Mouse (Mus musculus): ENCODE measurements around the gene Ripk4. TPM values are rescaled to one million over a fixed set of nuclear protein-coding genes. Genes with fewer than 3 reads are reported as not detected.

The Ripk4 gene
- polyA plus RNA-seq, 1 experiment: 12.8 TPM

- TF ChIP-seq CTCF (conservative IDR thresholded peaks at IDR 0.05; ENCODE audit: insufficient read depth, insufficient read length, low read depth, low read length): no peak
- no peak for TF ChIP-seq POLR2A (IDR thresholded peaks at IDR 0.05; ENCODE audit: low read depth, low read length)
- Histone ChIP-seq H3K27me3 (replicated peaks; ENCODE audit: control insufficient read depth, insufficient read depth, low read length) (no peaks in the 10 kb centered on the region), H3K36me3 (ENCODE audit: control insufficient read depth, insufficient read depth, low read length) (no peaks in the 10 kb centered on the region), H3K4me1 (ENCODE audit: control insufficient read depth, insufficient read depth, low read length) (no peaks in the 10 kb centered on the region), H3K4me3 (ENCODE audit: insufficient read depth, low read depth, low read length) (no peak overlapping the region), H3K27ac (ENCODE audit: insufficient read depth, low read depth, low read length) (no peak overlapping the region)
- DNase-seq: no peak
- 87% methylated on average over 2 of the region's 2 CpGs for WGBS
Observed at GRCm38 (mm10) chr16:97736562-97736961, 27.0 kb downstream of the Ripk4 start.

GRCm38 (mm10) chr16:97734760-97735322, 28.7 kb downstream of the Ripk4 start:
- 62% methylated on average over 9 of the region's 9 CpGs for WGBS
- Histone ChIP-seq H3K4me1 (ENCODE audit: control insufficient read depth, insufficient read depth, low read length) (no peaks in the 10 kb centered on the region), H3K36me3 (ENCODE audit: control insufficient read depth, insufficient read depth, low read length) (no peaks in the 10 kb centered on the region), H3K27me3 (replicated peaks; ENCODE audit: control insufficient read depth, insufficient read depth, low read length) (no peaks in the 10 kb centered on the region), H3K27ac (ENCODE audit: insufficient read depth, low read depth, low read length) (no peak overlapping the region), H3K4me3 (ENCODE audit: insufficient read depth, low read depth, low read length) (no peak overlapping the region)
- DNase-seq: no peak
- TF ChIP-seq POLR2A (IDR thresholded peaks at IDR 0.05; ENCODE audit: low read depth, low read length) (no peak), CTCF (conservative IDR thresholded peaks at IDR 0.05; ENCODE audit: insufficient read depth, insufficient read length, low read depth, low read length) (no peak)

- DNase-seq: no peak
- Histone ChIP-seq H3K27me3 (replicated peaks; ENCODE audit: control insufficient read depth, insufficient read depth, low read length) (no peaks in the 10 kb centered on the region), H3K4me1 (ENCODE audit: control insufficient read depth, insufficient read depth, low read length) (no peaks in the 10 kb centered on the region), H3K27ac (ENCODE audit: insufficient read depth, low read depth, low read length) (no peak overlapping the region), H3K4me3 (ENCODE audit: insufficient read depth, low read depth, low read length) (no peak overlapping the region), H3K36me3 (ENCODE audit: control insufficient read depth, insufficient read depth, low read length) (no peaks in the 10 kb centered on the region)
- TF ChIP-seq CTCF (conservative IDR thresholded peaks at IDR 0.05; ENCODE audit: insufficient read depth, insufficient read length, low read depth, low read length) (no peak), POLR2A (IDR thresholded peaks at IDR 0.05; ENCODE audit: low read depth, low read length) (no peak)
- 58% methylated on average over 2 of the region's 2 CpGs for WGBS
Observed at GRCm38 (mm10) chr16:97733599-97733998, 30.0 kb downstream of the Ripk4 start.

GRCm38 (mm10) chr16:97730321-97730720, 33.3 kb downstream of the Ripk4 start:
- Histone ChIP-seq H3K4me3 (ENCODE audit: insufficient read depth, low read depth, low read length) (no peak overlapping the region), H3K27me3 (replicated peaks; ENCODE audit: control insufficient read depth, insufficient read depth, low read length) (no peaks in the 10 kb centered on the region), H3K36me3 (ENCODE audit: control insufficient read depth, insufficient read depth, low read length) (no peaks in the 10 kb centered on the region), H3K4me1 (ENCODE audit: control insufficient read depth, insufficient read depth, low read length) (0 out of 2 replicates have a peak, but pooled peaks cover 4% of the 10 kb centered on the region), H3K27ac (ENCODE audit: insufficient read depth, low read depth, low read length) (no peak overlapping the region)
- TF ChIP-seq CTCF (conservative IDR thresholded peaks at IDR 0.05; ENCODE audit: insufficient read depth, insufficient read length, low read depth, low read length): no peak
- no peak for TF ChIP-seq POLR2A (IDR thresholded peaks at IDR 0.05; ENCODE audit: low read depth, low read length)
- no peak for DNase-seq
- 91% methylated on average over 1 of the region's 1 CpGs for WGBS

- 56% methylated on average over 3 of the region's 3 CpGs for whole genome bisulfite sequencing
- peak; percentile 57 for DNase-seq
- Histone ChIP-seq H3K36me3 (ENCODE audit: control insufficient read depth, insufficient read depth, low read length) (no peaks in the 10 kb centered on the region), H3K27me3 (replicated peaks; ENCODE audit: control insufficient read depth, insufficient read depth, low read length) (no peaks in the 10 kb centered on the region), H3K4me3 (ENCODE audit: insufficient read depth, low read depth, low read length) (no peak overlapping the region), H3K4me1 (ENCODE audit: control insufficient read depth, insufficient read depth, low read length) (0 out of 2 replicates have a peak, but pooled peaks cover 4% of the 10 kb centered on the region), H3K27ac (ENCODE audit: insufficient read depth, low read depth, low read length) (no peak overlapping the region)
- TF ChIP-seq CTCF (conservative IDR thresholded peaks at IDR 0.05; ENCODE audit: insufficient read depth, insufficient read length, low read depth, low read length): no peak; the same call in 1 of the 2 replicates
- no peak for TF ChIP-seq POLR2A (IDR thresholded peaks at IDR 0.05; ENCODE audit: low read depth, low read length)
Observed at GRCm38 (mm10) chr16:97726436-97726835, 37.2 kb downstream of the Ripk4 start.

- H3K27ac ChIP-seq (ENCODE audit: insufficient read depth, low read depth, low read length): no peak overlapping the region
- DNase-seq: no peak
- no peak overlapping the region for H3K4me3 ChIP-seq (ENCODE audit: insufficient read depth, low read depth, low read length)
- H3K36me3 ChIP-seq (ENCODE audit: control insufficient read depth, insufficient read depth, low read length): no peaks in the 10 kb centered on the region
- H3K27me3 ChIP-seq (replicated peaks; ENCODE audit: control insufficient read depth, insufficient read depth, low read length): no peaks in the 10 kb centered on the region; the same call in 1 of the 2 replicates
- H3K4me1 ChIP-seq (ENCODE audit: control insufficient read depth, insufficient read depth, low read length): no peaks in the 10 kb centered on the region
- no peak for TF ChIP-seq POLR2A (IDR thresholded peaks at IDR 0.05; ENCODE audit: low read depth, low read length)
- TF ChIP-seq CTCF (conservative IDR thresholded peaks at IDR 0.05; ENCODE audit: insufficient read depth, insufficient read length, low read depth, low read length): no peak
- 90% methylated on average over 1 of the region's 1 CpGs for WGBS
Observed at GRCm38 (mm10) chr16:97720093-97720492, 43.5 kb downstream of the Ripk4 start.

- no peaks in the 10 kb centered on the region for H3K36me3 ChIP-seq (ENCODE audit: control insufficient read depth, insufficient read depth, low read length)
- no peak overlapping the region for H3K27ac ChIP-seq (ENCODE audit: insufficient read depth, low read depth, low read length)
- TF ChIP-seq POLR2A (IDR thresholded peaks at IDR 0.05; ENCODE audit: low read depth, low read length) (no peak), CTCF (conservative IDR thresholded peaks at IDR 0.05; ENCODE audit: insufficient read depth, insufficient read length, low read depth, low read length) (no peak)
- no peak for DNase-seq
- no peak overlapping the region for H3K4me3 ChIP-seq (ENCODE audit: insufficient read depth, low read depth, low read length)
- no peaks in the 10 kb centered on the region; the same call in 1 of the 2 replicates for H3K27me3 ChIP-seq (replicated peaks; ENCODE audit: control insufficient read depth, insufficient read depth, low read length)
- H3K4me1 ChIP-seq (ENCODE audit: control insufficient read depth, insufficient read depth, low read length): no peaks in the 10 kb centered on the region
Observed at GRCm38 (mm10) chr16:97719392-97719983, 44.1 kb downstream of the Ripk4 start.
